Mouse (Mus musculus) T-helper 2 cell (primary cell): Measurements from ENCODE around the gene Hdac7.
"Not testable (repeated sequence)": the region's sequence is repeated elsewhere in the genome, so short reads cannot be mapped to it uniquely, and the experiment has no call there.

Experiments used
- in situ Hi-C: fragments of 300-600 bp; cut with MboI, MseI; formaldehyde crosslinking; loops from one replicate; pipeline ENCODE4 v1.15.1; 2025; ENCODE audit warnings: high pct_unique_total_duplicates

The Hdac7 gene

DNA sequence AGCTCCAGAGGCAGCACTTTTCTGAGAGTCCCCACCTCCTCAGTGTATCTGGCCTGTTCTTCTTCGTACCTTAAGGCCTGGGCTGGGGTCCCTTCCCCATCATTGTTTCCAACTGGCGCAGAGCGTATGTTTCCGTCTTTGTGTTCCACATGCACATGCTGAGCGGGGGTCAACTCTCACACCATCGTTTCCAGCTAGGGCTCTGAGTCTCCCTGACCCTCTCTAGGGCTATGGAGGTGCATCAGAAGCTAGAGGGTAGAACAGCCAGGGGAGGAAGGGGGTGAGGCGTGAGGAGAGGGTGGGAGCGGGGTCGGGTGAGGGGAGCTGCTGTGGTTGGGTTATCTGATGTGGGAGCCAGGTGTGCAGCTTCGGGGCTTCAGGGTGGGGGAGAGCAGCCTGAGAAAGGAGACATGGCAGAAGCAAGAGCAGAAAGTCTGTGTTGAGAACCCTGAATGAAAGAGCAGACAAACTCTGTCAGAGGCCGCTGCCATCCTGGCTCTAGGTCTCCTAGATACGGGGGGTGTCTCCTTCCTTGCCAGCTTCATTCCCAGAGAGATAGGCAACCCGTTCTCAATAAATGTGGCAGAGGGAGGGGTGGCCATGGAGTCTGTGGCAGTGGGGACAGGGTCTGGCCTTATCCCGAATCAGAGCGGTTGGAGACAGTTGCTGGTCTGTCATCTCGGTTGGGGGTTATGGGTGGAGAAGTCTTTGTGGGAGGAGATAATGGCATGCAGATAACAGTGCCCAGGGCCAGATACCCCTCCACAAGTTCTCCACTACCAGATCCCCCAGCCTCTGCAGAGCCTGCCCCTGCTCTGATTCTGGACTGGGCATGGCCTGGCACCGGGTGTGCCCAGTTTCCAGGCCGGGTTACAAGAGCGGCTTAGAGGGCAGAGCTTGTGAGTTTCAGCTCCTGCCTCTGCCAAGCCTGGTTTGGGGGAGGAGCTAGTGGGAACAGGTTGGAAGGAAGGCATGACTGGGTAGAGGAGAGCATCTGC, at the start of gene Hdac7:
Gene Hdac7, minus strand, starts transcription at position 466 of the 998 bp plus-strand sequence.
- in situ Hi-C loops, result loop anchor here (5.0 kb wide), 1 partner anchor 467 kb away; no protein-coding TSS in a partner anchor

DNA sequence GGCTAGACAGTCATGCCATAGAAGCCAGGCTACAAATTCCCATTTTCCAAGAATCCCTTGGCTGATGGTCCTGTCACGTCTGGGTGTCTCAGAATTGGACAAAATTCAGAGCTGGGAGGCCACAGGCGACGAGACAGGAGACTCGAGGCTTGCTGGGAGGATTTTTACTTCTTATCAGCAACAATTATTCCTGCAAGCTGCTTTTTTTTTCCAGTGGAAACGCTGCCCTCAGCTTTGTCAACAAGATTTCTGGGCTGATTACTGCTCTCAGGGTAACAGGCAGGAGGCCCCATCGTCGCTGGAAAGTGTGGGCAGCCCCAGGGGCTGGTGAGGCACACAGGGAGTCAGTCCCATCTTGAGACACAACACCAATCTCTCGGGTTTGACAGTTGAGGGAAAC, 48.2 kb upstream of the Hdac7 start:
- in situ Hi-C loops, result no loop called here

- in situ Hi-C loops, result no loop called here
Observed at GRCm38 (mm10) chr15:97890450-97890849, 46.1 kb upstream of the Hdac7 start.

DNA sequence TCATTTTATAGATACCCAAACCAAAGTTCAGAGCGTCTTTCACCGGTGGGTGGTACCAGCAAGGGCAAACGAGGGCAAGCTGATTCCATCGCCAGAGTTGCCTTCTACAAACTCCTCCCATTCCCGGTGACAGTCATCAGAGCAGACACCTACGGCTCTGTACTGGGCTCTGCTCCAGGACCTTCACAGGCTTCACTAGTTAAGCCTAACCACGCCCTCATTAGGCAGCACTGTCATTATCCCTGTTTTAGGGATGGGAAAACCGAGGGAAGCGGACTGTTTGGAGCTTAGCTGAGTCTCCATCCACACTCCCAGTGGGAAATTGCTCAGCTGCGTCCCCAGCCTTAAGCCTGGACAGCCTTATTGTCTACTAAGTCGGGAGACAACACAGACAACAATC, 45.7 kb upstream of the Hdac7 start:
- in situ Hi-C loops, result no loop called here

DNA sequence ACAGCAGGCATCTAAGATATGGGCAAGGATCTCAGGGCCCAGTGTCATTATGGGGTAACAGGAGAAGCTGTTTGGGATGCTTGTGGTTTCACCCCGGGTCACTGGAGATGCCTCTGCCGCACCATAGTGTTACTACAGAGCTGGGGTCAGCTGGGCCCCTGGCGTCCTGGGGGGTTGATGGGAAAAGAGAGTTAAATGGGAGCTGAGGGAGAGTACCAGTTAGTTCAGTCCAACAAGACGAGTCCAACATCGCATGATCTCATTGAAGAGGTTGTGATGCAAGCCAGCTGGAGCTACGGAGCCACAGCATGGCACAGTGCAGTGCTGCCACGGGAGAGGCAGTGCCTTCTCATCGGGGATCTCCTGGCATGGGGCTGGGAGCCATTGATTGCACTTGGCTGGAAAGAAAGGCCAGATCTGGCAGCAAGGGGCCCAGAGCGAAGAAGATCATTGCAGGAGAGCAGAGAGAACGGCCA, 43.3 kb upstream of the Hdac7 start:
- in situ Hi-C loops, result loop anchor here (10.0 kb wide), 1 partner anchor 587 kb away; no protein-coding TSS in a partner anchor

- in situ Hi-C loops, result loop anchor here (10.0 kb wide), 1 partner anchor 593 kb away; no protein-coding TSS in a partner anchor
Observed at GRCm38 (mm10) chr15:97881423-97881822, 37.1 kb upstream of the Hdac7 start.

- in situ Hi-C loops, result loop anchor here (10.0 kb wide), 1 partner anchor 594 kb away; no protein-coding TSS in a partner anchor
Observed at GRCm38 (mm10) chr15:97880441-97880840, 36.1 kb upstream of the Hdac7 start.

DNA sequence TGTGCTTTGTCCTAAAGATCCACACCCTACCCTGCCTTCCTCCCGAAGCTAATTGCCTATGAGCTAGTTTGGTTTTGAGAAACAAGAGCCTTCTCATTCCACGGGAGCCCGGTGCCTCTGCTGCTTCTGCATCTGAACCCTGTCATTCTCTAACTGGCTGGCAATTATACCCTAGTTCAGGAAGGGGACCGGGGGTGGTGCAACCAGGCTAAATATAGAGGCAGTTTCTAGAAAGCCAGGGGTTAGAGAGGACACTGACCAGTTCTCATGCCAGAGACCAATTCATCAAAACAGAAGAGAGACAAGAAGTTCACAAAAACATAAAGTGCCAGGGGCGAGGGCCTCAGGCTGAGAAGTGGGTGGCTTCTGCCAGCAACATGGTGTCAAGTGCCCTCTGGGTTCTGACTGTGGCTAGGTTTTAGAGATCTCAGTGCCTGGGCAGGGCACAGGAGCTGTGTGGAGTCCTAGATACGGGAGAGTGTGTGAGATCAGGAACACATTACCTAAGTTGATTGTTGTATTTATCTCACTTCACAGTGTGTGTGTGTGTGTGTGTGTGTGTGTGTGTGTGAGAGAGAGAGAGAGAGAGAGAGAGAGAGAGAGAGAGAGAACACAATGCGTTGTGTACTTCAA, 34.5 kb upstream of the Hdac7 start:
- in situ Hi-C loops, result no loop called here

DNA sequence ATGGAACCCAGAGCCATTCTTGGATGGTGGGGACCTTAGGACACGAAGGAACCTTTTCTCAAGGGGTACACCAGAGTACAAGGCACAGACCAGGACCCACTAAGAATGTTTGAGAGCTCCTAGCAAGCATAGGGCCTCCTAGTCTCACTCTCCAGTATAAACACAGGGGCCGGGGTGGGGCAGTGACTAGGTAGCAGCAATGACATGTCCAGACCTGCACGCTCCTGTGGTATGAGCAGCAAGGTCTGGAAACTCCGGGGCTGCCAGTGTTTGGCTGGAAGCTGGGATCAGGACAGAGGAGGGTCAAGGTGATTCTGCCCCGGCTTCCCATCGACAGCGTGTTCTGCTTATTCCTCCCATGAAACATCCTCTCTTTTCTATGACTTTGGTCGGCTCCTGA, 31.5 kb upstream of the Hdac7 start:
- in situ Hi-C loops, result no loop called here

- in situ Hi-C loops, result no loop called here
Observed at GRCm38 (mm10) chr15:97873717-97874116, 29.4 kb upstream of the Hdac7 start.

DNA sequence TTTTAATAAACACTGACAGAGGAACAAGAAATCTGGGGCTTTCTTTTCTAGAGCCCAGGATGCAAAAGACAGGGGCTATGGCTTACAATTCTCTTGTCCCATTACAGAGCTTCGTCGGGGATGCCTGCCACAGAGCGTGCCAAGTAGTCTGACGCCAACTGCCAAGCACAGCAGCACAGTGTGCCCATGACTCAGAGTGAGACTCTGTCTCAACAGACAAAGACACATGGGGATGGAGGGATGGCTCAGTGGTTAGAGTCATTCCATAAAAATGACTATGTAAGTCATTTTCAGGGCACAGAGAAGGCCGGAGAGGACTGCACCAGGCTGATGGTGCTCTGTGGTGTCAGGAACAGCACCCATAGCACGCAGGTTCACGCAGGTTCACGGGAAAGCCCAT, 27.9 kb upstream of the Hdac7 start:
- in situ Hi-C loops, result no loop called here

GRCm38 (mm10) chr15:97871055-97872030, 27.0 kb upstream of the Hdac7 start:
- in situ Hi-C loops, result no loop called here

- in situ Hi-C loops, result not testable (repeated sequence)
Observed at GRCm38 (mm10) chr15:97870116-97870515, 25.8 kb upstream of the Hdac7 start.

DNA sequence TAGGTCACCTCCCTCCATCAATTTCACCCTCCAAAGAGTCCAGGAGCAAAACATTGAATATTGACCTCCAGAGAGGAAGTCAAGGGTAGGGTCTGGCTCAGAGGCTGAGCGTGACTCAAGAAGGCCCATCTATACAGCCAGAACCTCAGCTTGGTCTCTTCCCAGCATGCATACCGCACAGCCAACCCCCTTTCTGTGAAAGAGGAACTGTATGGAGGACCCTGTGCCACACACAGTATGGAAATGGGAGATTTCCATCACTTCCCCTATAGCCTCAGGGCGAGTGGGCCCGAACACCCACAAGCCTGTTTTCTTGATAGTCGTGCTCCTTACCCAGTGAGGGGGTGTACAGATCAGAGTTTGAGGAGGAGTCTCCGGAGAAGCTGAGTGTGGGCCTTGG, 24.7 kb upstream of the Hdac7 start:
- in situ Hi-C loops, result loop anchor here (5.0 kb wide), 1 partner anchor 78 kb away; no protein-coding TSS in a partner anchor

DNA sequence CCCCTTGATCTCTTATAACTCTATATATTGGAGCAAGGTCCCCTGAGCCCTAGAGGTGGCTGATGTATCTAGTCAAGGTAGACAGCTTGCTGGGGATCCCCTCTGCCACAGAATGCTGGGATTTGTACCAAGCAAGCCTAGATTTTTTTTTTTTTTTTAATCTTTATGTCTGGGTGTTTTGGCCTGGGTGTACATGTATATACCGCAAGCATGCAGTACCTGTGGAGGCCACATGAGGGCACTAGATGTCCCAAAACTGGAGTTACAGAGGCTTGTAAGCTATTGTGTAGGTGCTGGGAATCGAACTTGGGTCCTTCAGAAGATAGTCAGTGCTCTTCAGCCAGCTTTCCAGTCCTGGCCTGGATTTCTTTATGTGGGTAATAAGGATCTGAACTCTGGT, 21.7 kb upstream of the Hdac7 start:
- in situ Hi-C loops, result loop anchor here (5.0 kb wide), 1 partner anchor 81 kb away; no protein-coding TSS in a partner anchor

DNA sequence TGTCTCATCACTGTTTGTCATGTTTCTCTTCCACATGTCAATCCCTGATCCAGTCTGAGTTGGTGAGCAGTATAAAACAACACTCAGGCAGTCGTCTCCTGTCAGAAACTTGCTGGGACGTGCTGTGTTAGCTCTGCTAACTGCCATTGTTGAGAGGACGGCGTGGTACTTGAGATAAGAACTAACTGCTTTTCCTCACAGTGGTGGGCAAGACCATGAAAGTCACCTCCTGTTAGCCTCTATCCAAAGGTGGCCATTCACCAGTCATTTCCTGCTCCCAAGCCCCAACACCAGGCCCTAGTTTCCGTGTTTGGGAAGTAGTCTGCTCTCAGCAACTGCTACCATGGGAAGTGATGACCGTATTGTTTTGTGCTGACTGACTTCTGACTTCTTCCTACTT, 20.9 kb upstream of the Hdac7 start:
- in situ Hi-C loops, result loop anchor here (5.0 kb wide), 1 partner anchor 82 kb away; no protein-coding TSS in a partner anchor

- in situ Hi-C loops, result loop anchor here (5.0 kb wide), 1 partner anchor 83 kb away; no protein-coding TSS in a partner anchor
Observed at GRCm38 (mm10) chr15:97864361-97865045, 20.2 kb upstream of the Hdac7 start.

DNA sequence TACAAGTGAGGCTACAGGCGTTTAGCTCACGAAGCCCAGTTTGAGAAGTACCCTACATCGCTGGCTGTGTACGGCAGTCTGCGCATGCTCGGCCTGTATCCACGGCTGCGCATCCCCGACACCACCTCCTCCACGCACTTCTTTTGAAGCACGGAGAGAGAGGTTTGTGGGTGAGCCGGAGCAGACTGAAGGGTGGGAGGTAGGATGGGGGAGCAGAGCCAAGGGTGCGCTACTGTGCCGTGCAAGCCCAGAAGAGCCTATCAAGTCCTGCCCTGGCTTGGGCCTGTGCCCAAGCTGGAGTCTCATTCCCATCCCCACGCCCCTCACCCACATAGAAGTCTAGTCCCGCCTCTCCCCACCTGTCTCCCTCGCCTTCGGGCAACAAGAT, 19.2 kb upstream of the Hdac7 start:
- in situ Hi-C loops, result no loop called here

GRCm38 (mm10) chr15:97862881-97863493, 18.7 kb upstream of the Hdac7 start:
- in situ Hi-C loops, result no loop called here

DNA sequence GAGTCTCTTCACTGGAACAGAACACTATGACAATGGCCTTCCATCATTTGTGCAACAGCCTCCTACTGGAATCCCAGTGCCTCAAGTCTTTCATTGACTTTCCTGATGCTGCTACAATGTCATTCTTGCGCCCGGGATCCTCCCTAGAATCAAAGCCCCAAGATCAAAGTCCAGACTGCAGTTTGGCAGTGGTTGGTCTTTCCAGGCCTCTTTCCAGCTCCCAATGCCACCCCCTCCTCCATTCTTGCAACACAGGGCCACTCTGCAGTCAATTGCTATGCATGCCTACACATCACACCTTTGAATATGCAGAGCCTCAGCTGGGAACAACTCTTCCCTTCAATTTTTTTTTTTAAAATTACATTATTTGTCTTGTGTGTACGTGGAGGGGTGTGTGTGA, 16.1 kb upstream of the Hdac7 start:
- in situ Hi-C loops, result no loop called here
